Mouse (Mus musculus) limb, embryonic 11.5 days (tissue): ENCODE data around the gene Dscam. TPM values are rescaled to one million over a fixed set of nuclear protein-coding genes. Genes with fewer than 3 reads are reported as not detected.
"Not testable (repeated sequence)": the region's sequence is repeated elsewhere in the genome, so short reads cannot be mapped to it uniquely, and the experiment has no call there.

Source experiments
- ATAC-seq: fragments of 200-750 bp; cut with Nextera tagmentation; 2 replicates; pipeline ENCODE4 v1.8.0; 2017; ENCODE audit warnings: low read depth; ENCODE audit not compliant: insufficient number of reproducible peaks, low FRiP score, low TSS enrichment
- DNase-seq: peaks from one replicate; pipeline ENCODE4 v3.0.0-alpha.2; 2015; ENCODE audit warnings: low spot score
- H3K27ac ChIP-seq: fragments of 300-500 bp; sonication (generic); replicated peaks from 2 replicates; pipeline ENCODE4 v1.5.1; 2014; ENCODE audit warnings: low read depth, mild to moderate bottlenecking, low read length
- H3K27me3 ChIP-seq: fragments of 300-500 bp; sonication (generic); 2 replicates; pipeline ENCODE4 v1.6.1; 2014; ENCODE audit warnings: mild to moderate bottlenecking, low read length, mixed read lengths; ENCODE audit not compliant: control insufficient read depth, insufficient read depth
- H3K36me3 ChIP-seq: fragments of 300-500 bp; sonication (generic); 2 replicates; pipeline ENCODE4 v1.6.1; 2014; ENCODE audit warnings: mild to moderate bottlenecking, low read length, moderate library complexity, mixed read lengths; ENCODE audit not compliant: control insufficient read depth, insufficient read depth
- H3K4me1 ChIP-seq: fragments of 300-500 bp; sonication (generic); 2 replicates; pipeline ENCODE4 v1.6.1; 2014; ENCODE audit warnings: low read length, mixed read lengths; ENCODE audit not compliant: control insufficient read depth, insufficient read depth
- H3K4me2 ChIP-seq: fragments of 300-500 bp; sonication (generic); 2 replicates; pipeline ENCODE4 v1.6.1; 2014; ENCODE audit warnings: low read depth, mild to moderate bottlenecking, moderate library complexity; ENCODE audit not compliant: severe bottlenecking
- H3K4me3 ChIP-seq: fragments of 300-500 bp; sonication (generic); 2 replicates; pipeline ENCODE4 v1.5.1; 2014; ENCODE audit warnings: low read depth, low read length
- H3K9ac ChIP-seq: fragments of 300-500 bp; sonication (generic); 2 replicates; pipeline ENCODE4 v1.6.1; 2014; ENCODE audit warnings: mild to moderate bottlenecking, low read length
- H3K9me3 ChIP-seq: fragments of 300-500 bp; sonication (generic); 2 replicates; pipeline ENCODE4 v1.6.1; 2016; ENCODE audit warnings: low read length; ENCODE audit not compliant: control insufficient read depth
- WGBS: fragments of 180-500 bp; shearing (Covaris S2); extraction: QIAGEN DNeasy Blood & Tissue Kit; methylation state at CpG from one replicate; pipeline ENCODE4 v1.1.7; 2014; 5-methylcytosine and 5-hydroxymethylcytosine counted together
- polyA plus RNA-seq: library from polyadenylated mRNA; unstranded; fragments of >200 nt; fragmentation: Nextera tagmentation; extraction: Ambion mirVana; gene quantifications from 2 replicates; pipeline ENCODE4 v1.2.1, GENCODE M21; 2014

Dscam gene
- polyA plus RNA-seq, 1 experiment from 2014 or later: 0.11 TPM

DNA sequence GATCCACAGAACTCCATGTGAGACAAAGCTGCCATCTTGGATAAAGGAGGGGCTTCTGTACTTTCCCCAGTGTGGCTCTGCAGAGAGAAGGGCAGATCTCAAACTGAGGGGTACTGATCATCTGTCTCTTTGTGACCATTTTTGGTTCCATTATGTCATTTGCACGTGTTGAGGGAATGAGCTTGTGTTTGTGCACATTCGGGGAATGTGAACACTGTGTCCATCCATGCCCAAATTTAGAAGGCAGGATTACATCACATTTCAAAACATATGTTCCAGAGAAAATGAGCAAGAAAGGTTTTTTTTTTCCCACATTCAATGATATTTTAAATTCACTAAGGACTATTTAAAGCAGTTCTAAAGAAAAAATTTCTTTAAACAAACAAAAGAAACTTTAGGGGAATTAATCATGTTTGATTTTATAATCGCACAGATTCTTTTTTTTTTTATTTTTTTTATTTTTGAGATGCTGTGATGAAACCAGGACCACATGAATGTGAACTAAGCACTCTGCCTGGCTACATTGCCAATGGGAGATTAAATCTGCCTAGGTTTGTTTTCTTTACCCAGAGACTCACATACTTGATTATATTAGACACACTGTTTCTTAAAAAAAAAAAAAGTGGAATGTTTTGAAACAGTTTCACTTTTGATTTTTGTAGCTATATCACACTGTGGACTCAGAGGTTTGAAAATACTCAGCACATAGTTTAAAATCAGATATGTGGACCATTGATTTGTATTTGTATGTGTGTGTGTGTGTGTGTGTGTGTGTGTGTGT is 269.1 kb downstream of the Dscam start:
- no peaks in the 10 kb centered on the region for H3K27me3 ChIP-seq
- no peak overlapping the region for H3K4me3 ChIP-seq
- H3K27ac ChIP-seq: no peak overlapping the region
- no peak for ATAC-seq
- 79% methylated on average over 3 of the region's 3 CpGs for WGBS
- no peaks in the 10 kb centered on the region for H3K4me1 ChIP-seq
- no peak overlapping the region for H3K9ac ChIP-seq
- no peak for DNase-seq
- H3K9me3 ChIP-seq: no peaks in the 10 kb centered on the region
- H3K36me3 ChIP-seq: no peaks in the 10 kb centered on the region
- H3K4me2 ChIP-seq: no peak overlapping the region

DNA sequence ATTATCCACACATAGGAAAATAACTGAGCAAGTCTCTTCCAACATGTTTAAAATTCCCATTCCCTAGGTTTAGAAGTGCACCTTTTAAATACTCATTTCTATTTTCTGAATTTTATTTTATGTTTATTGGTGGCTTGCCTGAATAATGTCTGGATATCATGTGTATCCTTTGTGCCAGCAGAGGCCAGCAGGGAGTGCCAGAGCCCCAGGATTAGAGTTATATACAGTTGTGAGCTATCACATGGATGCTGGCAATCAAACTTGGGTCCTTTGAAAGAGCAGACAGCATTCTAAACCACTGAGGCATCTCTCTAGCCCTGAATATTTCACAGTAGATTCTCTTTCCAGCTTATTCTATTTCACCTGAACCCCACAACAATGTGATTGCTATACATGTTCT is 271.2 kb downstream of the Dscam start:
- DNase-seq (no peak), ATAC-seq (no peak)
- Histone ChIP-seq H3K27me3 (no peaks in the 10 kb centered on the region), H3K4me1 (no peaks in the 10 kb centered on the region), H3K27ac (no peak overlapping the region), H3K36me3 (no peaks in the 10 kb centered on the region), H3K9me3 (no peaks in the 10 kb centered on the region), H3K9ac (no peak overlapping the region), H3K4me2 (no peak overlapping the region), H3K4me3 (no peak overlapping the region)

DNA sequence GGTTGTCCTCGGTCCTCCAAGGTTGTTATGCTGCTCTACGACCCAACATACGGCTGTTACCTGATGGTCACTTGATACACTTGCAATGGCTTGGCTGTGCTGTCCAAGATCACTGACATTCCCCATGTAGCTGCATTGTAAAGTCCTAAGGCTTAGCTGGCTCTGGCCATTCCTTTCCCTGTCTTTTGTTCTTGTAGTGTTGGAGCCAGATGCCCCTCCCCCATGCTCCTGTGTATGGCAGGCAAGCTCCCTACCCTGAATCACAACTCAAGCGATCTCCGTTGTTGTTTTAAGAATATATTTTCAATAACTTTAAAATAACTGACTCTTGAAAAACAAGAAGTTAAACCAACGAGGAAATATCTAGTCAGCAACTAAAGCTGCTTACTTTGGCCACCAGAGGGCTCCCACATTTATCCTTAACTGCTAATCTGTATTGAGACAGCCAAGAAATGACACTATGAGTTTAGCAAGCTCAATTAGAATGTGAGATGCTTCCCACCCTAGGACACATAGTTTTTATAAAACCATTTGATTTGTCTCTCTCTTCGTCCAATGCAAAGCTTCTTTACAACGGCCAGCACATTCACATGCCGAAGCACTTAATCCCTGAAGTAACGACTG is 273.9 kb downstream of the Dscam start:
- H3K27ac ChIP-seq: no peak overlapping the region

DNA sequence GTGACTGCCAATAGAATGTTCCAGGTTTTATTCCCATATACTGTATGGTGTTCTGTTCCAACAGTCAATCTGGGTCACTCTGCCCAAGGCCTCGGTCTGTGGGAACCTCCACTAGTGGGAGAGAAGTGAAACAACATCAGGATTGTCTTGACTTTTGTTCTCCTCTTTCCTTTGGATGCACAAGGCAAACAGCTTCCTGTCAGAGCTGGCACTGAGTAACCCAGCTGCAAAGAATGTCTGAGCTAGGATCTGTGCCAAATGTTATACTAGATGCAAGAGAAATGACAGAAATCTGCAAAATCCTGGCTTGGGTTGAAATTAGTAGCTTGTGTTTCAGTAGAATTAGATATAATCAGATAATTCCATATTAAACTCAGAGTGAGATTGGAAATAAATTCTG is 282.5 kb downstream of the Dscam start:
- no peaks in the 10 kb centered on the region for H3K9me3 ChIP-seq
- DNase-seq (no peak), ATAC-seq (no peak)
- 77% methylated on average over 1 of the region's 1 CpGs for WGBS
- H3K36me3 ChIP-seq: no peaks in the 10 kb centered on the region
- H3K9ac ChIP-seq: no peak overlapping the region
- no peak overlapping the region for H3K4me2 ChIP-seq
- no peaks in the 10 kb centered on the region for H3K4me1 ChIP-seq
- H3K4me3 ChIP-seq: no peak overlapping the region
- H3K27me3 ChIP-seq: no peaks in the 10 kb centered on the region
- H3K27ac ChIP-seq: no peak overlapping the region

More for the DNA sequence above, 273.9 kb downstream of the Dscam start:
- no peak for DNase-seq
- Histone ChIP-seq H3K4me2 (no peak overlapping the region), H3K9ac (no peak overlapping the region), H3K4me1 (no peaks in the 10 kb centered on the region), H3K36me3 (no peaks in the 10 kb centered on the region), H3K27me3 (no peaks in the 10 kb centered on the region), H3K4me3 (no peak overlapping the region), H3K9me3 (no peaks in the 10 kb centered on the region)
- no peak for ATAC-seq
- 61% methylated on average over 10 of the region's 10 CpGs for WGBS

DNA sequence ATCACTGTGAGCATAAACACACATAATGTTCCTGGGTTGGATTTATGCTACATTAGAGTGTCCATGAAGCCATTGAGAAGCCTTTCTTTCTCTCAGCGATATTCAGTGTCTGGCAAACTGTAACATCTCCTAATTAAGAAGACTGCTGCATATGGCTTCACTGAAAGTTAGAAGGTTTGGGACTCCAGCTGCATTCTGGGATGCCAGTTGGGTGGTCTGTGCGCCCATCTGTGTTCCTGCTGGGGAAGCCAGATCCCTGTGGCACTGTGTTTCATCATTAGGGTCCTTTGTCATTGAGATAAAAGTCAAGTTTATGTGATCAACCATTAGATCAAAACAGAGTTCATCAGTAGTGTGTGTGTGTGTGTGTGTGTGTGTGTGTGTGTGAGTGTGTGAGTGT is 284.7 kb downstream of the Dscam start:
- 45% methylated on average over 2 of the region's 2 CpGs for WGBS
- no peaks in the 10 kb centered on the region for H3K4me1 ChIP-seq
- H3K9ac ChIP-seq: no peak overlapping the region
- H3K36me3 ChIP-seq: no peaks in the 10 kb centered on the region
- no peak overlapping the region for H3K4me2 ChIP-seq
- no peak for ATAC-seq
- no peak for DNase-seq
- no peaks in the 10 kb centered on the region for H3K9me3 ChIP-seq
- H3K4me3 ChIP-seq: no peak overlapping the region
- no peak overlapping the region for H3K27ac ChIP-seq
- no peaks in the 10 kb centered on the region for H3K27me3 ChIP-seq

DNA sequence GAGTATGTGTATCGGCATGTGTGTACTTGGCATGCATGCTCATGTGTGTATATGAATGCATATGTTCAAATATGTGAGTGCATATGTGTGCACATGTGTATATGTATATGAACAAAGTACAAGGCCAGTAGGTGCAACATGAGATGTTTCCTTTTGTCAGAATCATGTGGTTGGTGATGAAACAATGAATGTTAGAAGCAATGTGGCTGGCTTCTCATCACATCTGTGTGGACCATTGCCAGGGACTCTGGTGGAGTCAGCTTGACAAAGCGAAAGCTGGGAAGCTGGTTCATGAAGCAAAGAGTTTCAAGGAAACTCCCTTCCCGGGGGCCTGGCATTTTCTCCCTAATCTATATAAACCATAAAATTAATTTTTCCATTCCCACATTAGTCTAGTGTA is 286.0 kb downstream of the Dscam start:
- not testable (repeated sequence) for H3K9me3 ChIP-seq, DNase-seq, H3K27ac ChIP-seq, H3K4me2 ChIP-seq, H3K4me3 ChIP-seq, H3K9ac ChIP-seq, H3K27me3 ChIP-seq, H3K4me1 ChIP-seq, H3K36me3 ChIP-seq, ATAC-seq
- 77% methylated on average over 2 of the region's 3 CpGs for WGBS

DNA sequence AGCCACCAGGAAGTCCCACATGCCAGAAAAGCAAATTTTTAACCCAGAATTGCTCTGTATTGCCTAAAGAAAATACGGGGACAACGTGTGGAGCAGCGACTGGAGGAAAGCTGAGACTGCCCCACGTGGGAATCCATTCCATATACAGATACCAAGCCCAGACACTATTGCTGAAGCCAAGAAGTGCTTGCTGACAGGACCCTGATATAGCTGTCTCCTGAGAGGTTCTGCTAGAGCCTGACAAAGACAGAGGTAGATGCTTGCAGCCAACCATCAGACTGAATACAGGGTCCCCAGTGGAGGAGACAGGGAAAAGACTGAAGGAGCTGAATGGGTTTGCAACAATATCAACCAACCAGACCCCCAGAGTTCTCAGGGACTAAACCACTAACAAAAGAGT is 293.3 kb downstream of the Dscam start:
- Histone ChIP-seq H3K4me1 (no peaks in the 10 kb centered on the region), H3K27ac (no peak overlapping the region), H3K9me3 (no peaks in the 10 kb centered on the region), H3K4me2 (no peak overlapping the region), H3K36me3 (no peaks in the 10 kb centered on the region), H3K9ac (no peak overlapping the region), H3K4me3 (no peak overlapping the region), H3K27me3 (no peaks in the 10 kb centered on the region)
- WGBS: 74% methylated on average over 4 of the region's 4 CpGs
- DNase-seq (no peak), ATAC-seq (no peak)

DNA sequence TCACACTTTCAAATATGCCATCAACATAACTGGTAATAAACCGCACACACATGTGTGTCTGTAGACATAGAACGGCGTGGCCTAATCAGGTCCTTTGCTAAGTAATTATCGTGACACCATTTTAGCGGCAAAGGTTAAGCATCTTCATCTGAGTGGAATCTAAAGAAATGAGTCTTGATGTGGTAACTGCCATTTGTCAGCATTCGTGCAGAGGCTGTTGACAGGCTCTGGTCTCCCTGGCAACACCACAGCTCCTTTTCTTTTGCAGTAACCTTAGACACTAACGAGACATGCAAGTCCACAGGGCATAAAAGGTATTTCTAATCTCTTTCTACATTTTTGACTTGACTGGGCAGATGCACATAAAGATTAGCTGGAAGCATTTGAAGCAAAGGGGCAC is 297.8 kb downstream of the Dscam start:
- Histone ChIP-seq H3K27me3 (no peaks in the 10 kb centered on the region), H3K27ac (no peak overlapping the region), H3K4me3 (no peak overlapping the region), H3K4me1 (no peaks in the 10 kb centered on the region), H3K9me3 (no peaks in the 10 kb centered on the region), H3K9ac (no peak overlapping the region), H3K36me3 (no peaks in the 10 kb centered on the region), H3K4me2 (no peak overlapping the region)
- no peak for ATAC-seq
- 48% methylated on average over 7 of the region's 7 CpGs for WGBS
- DNase-seq: no peak
